Mouse (Mus musculus): ENCODE measurements around the gene Crybb3. TPM values are rescaled to one million over a fixed set of nuclear protein-coding genes. Genes with fewer than 3 reads are reported as not detected.

Crybb3 gene
- total RNA-seq, 4 experiments from 2014 or later: 1.7 to 3.1 (median 2.0) TPM

- DNase-seq (ENCODE audit: low spot score in 2 of 2): no peak
Observed at GRCm38 (mm10) chr5:113105035-113105434, 23.7 kb upstream of the Crybb3 start.

- no peak for DNase-seq (ENCODE audit: low spot score in 2 of 2)
Observed at GRCm38 (mm10) chr5:113102455-113102854, 21.1 kb upstream of the Crybb3 start.

- DNase-seq (ENCODE audit: low spot score in 2 of 2): no peak
Observed at GRCm38 (mm10) chr5:113101457-113101856, 20.1 kb upstream of the Crybb3 start.

- DNase-seq (ENCODE audit: low spot score in 2 of 2): no peak
Observed at GRCm38 (mm10) chr5:113100422-113100821, 19.0 kb upstream of the Crybb3 start.

GRCm38 (mm10) chr5:113099546-113099945 lies 18.2 kb upstream of the Crybb3 start:
- DNase-seq (ENCODE audit: low spot score in 2 of 2): peak; percentile 78 to 92

GRCm38 (mm10) chr5:113097551-113097950 lies 16.2 kb upstream of the Crybb3 start:
- no peak for DNase-seq (ENCODE audit: low spot score in 2 of 2)

- no peak for DNase-seq (ENCODE audit: low spot score in 2 of 2)
Observed at GRCm38 (mm10) chr5:113095456-113095855, 14.1 kb upstream of the Crybb3 start.

- no peak for DNase-seq (ENCODE audit: low spot score in 2 of 2)
Observed at GRCm38 (mm10) chr5:113092406-113092805, 11.0 kb upstream of the Crybb3 start.

GRCm38 (mm10) chr5:113091162-113091561 lies 9.8 kb upstream of the Crybb3 start:
- DNase-seq (ENCODE audit: low spot score in 2 of 2): no peak

- no peak for DNase-seq (ENCODE audit: low spot score in 2 of 2)
Observed at GRCm38 (mm10) chr5:113090750-113091149, 9.4 kb upstream of the Crybb3 start.

GRCm38 (mm10) chr5:113090077-113090690 lies 8.8 kb upstream of the Crybb3 start:
- no peak for DNase-seq (ENCODE audit: low spot score in 2 of 2)

- DNase-seq (ENCODE audit: low spot score in 2 of 2): no peak
Observed at GRCm38 (mm10) chr5:113087465-113087864, 6.1 kb upstream of the Crybb3 start.

GRCm38 (mm10) chr5:113086990-113087389 lies 5.6 kb upstream of the Crybb3 start:
- no peak for DNase-seq (ENCODE audit: low spot score in 2 of 2)

GRCm38 (mm10) chr5:113086439-113086838 lies 5.1 kb upstream of the Crybb3 start:
- DNase-seq (ENCODE audit: low spot score in 2 of 2): peak; percentile 64 to 74

GRCm38 (mm10) chr5:113085931-113086330 lies 4.5 kb upstream of the Crybb3 start:
- DNase-seq (ENCODE audit: low spot score in 2 of 2): no peak

- DNase-seq (ENCODE audit: low spot score in 2 of 2): no peak
Observed at GRCm38 (mm10) chr5:113084309-113084708, 2.9 kb upstream of the Crybb3 start.

GRCm38 (mm10) chr5:113082356-113083168 lies 1.2 kb upstream of the Crybb3 start:
- no peak for DNase-seq (ENCODE audit: low spot score in 2 of 2)

- DNase-seq (ENCODE audit: low spot score in 2 of 2): no peak
Observed at GRCm38 (mm10) chr5:113081020-113081419, 364 bp downstream of the Crybb3 start.

GRCm38 (mm10) chr5:113079783-113080182 lies 1.6 kb downstream of the Crybb3 start:
- DNase-seq (ENCODE audit: low spot score in 2 of 2): no peak

GRCm38 (mm10) chr5:113078686-113079085 lies 2.7 kb downstream of the Crybb3 start:
- no peak for DNase-seq (ENCODE audit: low spot score in 2 of 2)

- DNase-seq (ENCODE audit: low spot score in 2 of 2): no peak
Observed at GRCm38 (mm10) chr5:113070017-113070416, 11.4 kb downstream of the Crybb3 start, which contains the start of gene Crybb2. Crybb2 (minus strand) TSS chr5:113070117.

- DNase-seq (ENCODE audit: low spot score in 2 of 2): peak; percentile 66 to 87
Observed at GRCm38 (mm10) chr5:113054308-113054707, 27.1 kb downstream of the Crybb3 start.

All from layer of hippocampus, adult 8-10 months (tissue).